Mouse (Mus musculus): ENCODE measurements around the gene Laptm5. TPM values are rescaled to one million over a fixed set of nuclear protein-coding genes. Genes with fewer than 3 reads are reported as not detected.

Laptm5 gene
- total and polyA plus RNA-seq, 3 experiments = 30.8 to 79.8 (median 36.8) TPM

DNA sequence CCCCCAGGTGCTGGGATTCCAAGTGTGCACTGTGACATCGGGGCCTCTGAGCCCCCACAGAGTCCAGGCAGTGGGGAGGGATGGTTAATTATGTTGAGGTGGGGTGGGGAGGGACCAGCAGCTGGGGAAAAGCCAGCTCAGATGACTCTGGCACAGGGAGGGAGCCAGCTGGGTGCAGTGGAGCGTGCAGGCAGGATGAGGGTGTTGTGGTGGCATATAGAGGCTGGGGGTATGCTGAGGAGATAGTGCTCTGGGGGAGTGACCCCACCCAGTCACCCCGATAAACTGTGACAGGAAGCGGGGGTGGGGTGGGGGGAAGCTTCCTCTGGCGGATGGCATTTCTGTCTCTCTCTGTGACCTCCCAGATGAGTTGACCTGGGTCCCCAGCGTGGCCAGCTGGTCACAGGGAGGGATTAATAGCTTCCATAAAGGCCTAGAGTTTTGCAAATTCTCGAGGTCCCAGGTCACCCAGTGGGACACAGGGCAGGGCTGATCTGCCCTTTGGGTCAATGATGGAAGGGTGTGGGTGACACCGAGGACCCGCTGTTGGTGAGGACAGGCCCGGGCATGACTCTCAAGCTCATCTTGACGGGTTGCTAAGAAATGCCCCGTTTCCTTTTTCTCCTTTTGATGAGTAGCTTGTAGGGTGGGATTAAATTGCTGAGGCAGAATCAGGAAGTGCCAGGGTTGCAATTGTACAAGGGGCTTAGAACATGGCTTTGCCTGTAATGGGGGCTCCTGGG is 8.2 kb downstream of the Laptm5 start:
- DNase-seq = no peak

DNA sequence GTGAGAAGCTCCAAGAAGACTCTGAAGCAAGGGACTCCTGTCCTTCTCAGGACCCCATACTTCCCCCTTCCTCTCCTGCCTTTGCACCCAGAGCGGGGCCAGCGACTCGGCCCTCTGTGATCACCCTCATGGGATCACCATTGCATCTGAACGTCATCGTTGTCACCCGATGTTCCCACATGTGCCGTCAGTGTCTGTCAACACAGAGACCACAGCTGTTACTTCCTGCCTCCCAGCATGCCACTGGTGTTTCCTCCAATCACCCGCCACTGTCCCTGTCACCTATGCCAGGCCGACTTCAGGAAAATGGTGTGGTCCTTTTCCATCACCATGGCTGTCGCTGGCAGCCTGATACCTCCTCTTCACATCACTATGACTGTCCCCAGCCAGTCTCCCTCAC is 9.1 kb downstream of the Laptm5 start:
- DNase-seq = no peak

DNA sequence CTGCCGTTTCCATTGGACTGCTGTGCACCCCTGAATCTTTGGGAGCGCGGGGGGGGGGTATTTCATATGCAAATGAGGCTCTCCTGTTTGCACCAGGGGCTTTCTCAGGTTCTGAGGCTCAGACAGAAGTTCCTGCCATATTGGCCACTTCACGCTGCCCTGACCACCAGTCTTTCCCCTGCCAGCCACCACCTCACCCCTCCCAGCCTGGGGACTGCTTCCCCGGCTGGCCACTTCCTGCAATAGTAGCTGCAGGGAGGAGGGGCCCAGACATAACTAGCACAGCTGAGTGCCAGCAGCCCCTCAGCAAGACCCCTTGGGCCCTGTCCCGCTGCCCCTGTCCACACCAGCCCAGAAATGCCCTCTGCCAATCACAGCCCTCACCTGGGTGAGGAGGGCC is 13.3 kb downstream of the Laptm5 start:
- no peak for DNase-seq

DNA sequence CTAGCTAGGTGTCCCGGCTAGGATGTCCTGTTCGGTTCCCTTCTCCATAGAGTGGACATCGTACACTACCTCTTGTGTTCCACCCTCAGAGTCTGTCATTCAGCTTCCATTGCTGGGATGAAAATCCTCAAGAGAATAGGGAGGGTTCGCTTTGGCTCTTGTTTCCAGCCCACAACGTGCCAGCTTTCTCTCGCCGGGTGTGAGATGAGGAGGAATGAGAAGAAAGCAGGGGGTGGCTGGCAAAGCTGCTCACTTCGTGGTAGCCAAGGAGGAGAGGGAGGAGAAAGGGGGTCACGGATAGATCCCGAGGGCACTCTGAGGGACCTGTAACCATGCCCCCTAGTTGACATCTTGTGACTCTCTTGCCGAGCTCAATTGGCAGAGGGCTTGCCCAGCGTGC is 14.9 kb downstream of the Laptm5 start:
- no peak for DNase-seq

DNA sequence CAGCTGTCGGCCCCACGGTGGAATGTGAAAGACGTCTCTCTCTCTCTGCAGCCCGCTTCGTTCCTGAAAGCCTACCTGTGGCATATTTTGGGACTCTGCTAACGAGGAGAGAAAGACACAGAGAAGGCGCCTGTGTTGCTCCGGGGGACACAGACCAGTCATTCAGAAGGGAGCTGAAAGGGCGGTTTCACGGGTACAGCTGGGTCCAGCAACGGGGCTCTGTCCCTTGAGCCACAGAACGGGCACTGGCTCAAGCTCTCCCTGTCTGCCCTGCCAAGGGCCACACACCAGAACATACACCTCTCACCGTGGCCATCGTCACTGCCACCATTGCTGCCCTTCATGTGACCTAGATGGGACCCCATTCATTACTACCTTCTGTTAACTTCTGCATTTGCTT is 29.7 kb downstream of the Laptm5 start:
- DNase-seq = no peak

DNA sequence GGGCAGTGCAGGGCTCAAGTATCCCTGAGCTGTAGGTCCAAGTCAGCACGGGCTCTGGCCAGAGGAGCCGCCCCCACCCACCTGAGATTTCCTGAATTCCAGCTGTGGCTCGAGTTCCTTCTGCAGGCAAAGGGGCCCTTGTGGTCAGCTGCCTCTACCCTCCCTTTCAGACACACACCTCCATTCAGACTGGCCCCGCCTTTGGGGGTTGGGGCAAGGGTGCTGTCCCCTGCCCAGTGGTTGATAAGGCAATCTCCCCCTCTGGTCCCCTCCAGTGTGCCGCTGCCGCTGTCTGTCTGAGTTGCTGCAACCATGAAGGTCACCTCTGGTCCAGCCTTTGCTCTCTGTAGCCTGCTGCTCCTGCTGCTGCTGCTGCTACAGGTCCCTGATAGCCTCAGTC is 31.2 kb downstream of the Laptm5 start, which contains the start of gene Matn1:
Gene Matn1 (plus strand): TSS at position 274 of the 400 bp plus-strand sequence.
- no peak for DNase-seq

DNA sequence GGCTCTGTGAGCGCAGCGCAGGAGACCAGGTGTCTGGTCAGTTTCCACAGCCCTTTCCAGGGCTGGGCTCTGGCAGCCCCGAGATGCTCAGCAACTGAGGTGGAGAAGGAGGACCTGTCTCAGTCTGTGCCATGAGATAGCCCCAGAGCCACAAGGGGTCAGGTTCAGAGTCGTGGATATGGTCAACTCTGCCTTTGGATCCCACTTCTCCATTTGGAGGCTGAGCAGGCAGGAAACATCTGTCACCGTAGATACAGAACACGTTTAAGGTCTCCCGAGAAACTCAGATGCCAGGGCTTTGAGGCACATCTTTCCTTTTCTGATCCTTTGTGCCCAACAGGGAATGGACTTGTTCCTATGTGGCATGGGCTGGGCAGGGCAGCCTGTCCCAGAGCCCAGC is 31.9 kb downstream of the Laptm5 start:
- no peak for DNase-seq

DNA sequence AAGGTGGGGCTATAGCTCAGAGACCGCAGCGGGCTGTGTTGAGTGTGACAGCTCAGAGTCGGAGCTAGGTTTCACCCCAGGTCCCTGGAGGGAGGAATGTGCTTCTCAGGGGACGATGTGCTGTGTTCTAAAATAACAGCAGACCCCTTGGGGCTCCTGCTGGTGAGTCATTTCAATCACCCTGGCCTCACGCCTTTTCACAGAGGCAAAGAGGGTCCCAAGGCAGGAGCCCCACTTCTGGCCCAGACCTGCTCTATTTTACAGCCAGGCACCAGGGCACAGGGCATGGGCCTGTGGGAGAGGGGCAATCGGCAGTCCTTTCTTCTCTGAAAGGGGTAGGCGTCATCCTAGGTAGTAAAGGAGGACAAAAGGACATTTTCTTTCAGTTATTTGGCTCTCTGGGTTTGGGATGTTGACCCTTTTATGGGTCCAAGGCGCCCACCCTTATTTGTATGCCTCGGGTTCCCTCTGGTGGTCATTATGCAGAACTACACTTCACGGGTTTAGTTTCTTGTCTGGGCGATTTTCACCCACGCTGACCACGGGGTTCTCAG is 34.2 kb downstream of the Laptm5 start:
- DNase-seq = peak; percentile 5

DNA sequence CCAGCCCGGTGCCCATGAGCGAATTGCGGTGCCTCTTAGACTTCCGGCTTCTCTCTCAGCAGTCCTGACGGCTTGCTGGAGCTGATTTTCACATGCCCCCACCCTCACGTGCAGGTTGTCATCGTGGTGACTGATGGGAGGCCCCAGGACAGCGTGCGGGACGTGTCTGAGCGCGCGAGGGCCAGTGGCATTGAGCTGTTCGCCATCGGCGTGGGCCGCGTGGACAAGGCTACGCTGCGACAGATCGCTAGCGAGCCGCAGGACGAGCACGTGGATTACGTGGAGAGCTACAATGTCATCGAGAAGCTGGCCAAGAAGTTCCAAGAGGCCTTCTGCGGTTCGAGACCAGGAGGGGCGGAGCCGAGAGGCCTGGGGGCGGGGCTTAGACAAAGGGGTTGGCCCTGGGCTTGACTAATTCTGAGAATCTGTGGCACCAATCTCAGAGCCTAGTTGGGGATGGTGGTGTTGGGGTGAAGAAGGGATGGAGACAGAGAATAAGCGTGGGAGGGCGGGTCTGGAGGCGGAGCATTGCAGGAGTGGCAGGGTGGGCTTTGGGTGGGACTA is 37.0 kb downstream of the Laptm5 start:
- no peak for DNase-seq

DNA sequence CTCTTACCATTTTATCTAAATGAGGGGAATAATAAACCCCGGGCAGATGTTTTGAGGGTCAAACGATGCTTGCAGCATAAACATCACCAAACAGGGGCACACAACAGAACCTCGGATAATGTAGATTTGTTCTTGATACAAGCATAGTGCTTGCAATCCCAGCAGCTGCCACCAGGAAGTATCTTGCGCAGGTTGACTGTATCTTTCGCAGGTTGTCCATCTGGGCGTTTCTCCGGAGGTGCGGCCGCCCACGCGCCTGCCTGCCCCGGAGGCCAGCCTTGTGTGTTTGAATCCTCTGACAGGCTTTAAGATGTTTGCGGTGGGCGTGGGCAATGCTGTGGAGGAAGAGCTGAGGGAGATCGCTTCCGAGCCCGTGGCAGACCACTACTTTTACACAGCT is 39.6 kb downstream of the Laptm5 start:
- no peak for DNase-seq

DNA sequence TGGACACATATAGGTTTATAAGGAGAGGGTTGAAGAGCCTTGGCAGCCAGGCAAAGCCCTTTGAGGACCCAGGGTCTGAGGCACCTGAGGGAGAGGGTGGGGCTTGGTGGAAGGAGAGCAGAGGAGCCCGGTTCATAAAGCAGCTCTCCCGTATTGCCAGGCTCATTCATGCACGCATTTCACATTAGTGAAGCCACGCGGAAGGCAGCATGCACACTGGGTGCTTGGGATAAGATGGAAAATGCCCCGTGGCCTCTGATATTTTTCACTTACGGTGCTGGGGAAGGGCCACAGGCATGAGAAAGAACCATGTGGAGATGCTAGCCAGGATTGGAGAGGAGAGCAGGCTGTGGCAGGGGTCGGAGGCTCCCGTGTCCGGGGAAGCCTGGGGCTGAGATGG is 44.2 kb downstream of the Laptm5 start:
- DNase-seq = no peak

DNA sequence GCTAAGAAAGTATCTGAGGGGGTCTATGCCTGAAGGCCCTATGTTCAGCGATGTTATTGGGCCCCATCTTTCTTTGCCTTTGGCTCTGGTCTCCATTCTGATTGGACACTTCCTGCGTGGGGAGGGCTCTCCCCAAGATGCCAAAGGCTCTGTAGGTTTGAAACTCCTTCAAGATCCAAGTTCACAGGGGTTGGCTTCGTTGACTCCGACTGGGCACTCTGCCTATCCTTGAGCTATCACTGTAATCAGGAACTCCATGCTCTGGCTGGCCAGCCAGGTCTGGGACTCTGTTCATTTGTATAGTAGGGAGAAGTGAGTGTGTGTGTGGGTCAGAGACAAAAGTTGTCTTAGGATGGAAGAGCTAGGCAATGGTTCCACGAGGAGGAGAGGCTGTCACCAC is 45.9 kb downstream of the Laptm5 start:
- no peak for DNase-seq

DNA sequence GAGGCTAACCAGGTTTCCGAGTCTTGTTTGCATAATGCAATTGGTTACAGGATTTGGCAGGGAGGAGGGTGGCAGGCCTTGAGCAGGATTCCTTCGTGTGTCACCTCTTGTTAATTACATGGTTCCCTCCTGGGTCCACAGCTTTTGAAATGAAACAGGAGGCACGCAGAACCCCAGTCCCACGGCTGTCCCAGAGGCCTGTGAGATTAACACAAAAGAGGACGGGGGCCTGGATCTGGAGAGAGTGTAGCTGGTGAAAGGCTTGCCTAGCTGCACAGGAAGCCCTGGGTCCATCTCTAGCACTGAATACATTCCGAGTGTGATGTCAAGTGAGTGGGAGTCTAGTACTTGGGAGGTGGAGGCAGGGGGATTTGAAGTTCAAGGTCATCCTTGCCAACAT is 46.8 kb downstream of the Laptm5 start:
- DNase-seq = no peak

DNA sequence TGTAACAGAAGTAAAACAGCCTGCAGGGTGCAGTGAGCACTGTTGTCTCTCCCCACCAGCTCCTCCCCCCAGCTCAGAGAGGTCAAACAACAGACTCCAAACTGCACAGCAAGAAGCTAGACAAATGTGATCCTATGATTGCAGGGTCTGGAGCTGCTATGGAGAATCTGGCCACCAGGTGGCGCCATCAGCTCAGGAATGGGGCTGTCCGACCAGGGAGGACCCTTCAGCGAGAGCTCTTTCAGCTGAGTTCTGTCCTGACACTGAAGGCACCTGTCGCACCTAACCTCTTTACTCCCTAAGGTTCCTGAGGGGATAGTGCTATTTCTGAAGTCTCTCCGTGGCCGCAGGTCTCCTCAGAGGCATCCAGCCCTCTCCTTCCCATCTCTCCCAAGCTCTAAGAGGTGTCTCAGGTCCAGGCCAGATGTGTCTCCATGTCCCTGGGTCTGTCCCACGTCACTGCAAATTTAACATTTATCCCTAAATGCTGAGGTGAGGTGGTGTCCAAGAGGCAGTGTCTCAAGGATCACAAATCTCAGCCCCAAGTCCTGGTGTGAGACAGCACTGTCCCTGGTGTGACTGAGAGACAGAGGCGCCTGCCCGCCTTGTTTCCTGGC is 47.3 kb downstream of the Laptm5 start:
- peak; percentile 81 for DNase-seq

DNA sequence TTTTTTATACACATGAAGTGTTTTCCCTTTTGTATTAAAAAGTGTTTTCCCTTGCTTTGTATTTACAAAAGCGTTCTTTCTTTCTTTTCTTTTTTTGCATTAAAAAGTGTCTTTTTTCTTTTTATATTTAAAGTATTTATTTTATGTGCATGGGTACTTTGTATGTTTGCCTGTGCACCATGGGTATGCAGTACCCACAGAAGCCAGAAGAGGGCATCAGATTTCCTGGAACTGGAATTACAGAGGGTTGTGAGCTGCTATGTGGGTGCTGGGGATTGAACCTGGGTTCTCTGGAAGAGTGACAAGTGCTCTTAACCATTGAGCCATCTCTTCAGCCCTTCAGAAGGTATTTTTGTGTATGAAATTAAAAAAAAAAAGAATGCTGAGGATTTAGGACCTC is 58.4 kb downstream of the Laptm5 start:
- no peak for DNase-seq

DNA sequence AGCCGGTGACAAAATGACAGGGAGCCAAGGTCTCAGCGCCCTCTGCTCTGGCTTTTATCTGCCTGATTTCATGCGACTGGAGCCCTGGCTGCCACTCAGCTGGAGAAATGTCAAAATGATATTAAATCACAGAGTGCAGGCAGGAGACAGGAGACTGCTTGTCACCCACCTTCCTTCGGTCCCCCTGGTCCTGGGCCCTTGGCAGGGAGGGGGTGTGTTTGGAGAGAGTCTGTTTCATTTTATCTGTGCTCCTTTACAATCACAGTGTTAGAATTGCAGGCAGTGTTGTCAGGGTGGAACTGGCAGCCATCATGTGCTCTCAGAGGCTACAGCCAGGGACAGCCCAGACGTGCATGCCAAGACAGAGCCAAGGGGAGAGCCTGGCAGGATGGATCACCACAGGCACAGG is 59.5 kb downstream of the Laptm5 start:
- peak; percentile 60 for DNase-seq

DNA sequence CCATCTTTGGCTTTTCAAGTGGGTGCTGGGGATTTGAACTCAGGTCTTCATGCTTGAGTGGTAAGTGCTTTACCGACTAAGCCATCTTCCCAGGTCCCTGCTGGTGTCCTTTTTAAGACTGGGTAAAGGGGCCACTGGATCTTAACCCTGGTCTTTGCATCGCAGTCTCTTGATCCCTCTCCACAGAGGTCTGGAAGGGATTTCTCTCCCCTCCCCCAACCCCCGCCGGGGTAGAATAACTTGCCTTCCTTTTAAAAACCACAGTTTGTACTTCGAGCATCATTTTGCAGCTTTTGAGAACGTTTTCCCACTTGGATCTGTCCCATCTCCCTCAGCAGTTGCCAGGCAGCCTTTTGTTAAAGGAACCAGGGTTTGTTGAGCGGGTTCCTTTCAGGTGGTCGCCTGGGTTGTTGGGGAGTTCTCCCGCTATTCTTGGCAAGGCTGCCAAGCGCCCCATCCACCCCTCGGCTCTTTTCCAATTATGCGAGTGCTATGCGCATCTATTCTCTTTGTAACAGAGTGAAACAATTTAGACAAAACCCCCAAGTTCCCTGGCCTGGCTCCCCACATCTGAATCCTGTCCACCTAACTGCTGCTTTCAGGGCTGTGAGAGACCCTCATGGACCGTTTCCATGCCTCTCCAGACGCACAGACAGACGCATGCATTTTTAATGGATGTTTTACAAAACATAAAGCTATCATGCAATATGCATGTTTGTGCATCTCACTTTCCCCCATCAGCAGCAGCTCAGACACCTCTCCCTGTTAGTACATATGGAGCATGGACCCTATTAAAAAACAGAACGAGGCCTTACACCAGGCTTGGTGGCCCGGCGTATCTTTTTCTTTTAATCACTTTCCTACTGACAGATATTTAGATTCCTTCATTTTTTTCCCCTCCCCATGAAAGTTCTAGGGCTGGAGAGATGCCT is 60.7 kb downstream of the Laptm5 start:
- DNase-seq = no peak

DNA sequence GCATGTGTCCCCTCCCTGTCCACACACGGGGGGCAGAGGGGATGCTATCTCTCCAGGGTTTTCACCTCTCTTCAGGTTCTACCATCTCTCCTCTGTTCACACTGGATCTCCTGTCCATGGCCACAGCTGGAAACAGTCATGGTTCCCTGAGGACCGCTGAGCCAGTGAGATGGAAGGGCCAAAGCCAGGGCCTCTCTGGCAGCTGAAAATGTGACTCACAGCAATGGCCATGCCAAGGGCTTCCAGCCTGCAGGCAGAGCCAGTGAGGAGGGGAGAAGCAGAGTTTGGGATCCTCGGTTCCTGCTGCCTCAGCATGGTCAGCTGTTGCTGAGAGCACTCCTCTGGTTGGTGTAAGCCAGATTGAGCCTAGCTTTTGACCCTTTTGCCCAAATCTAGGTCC is 66.1 kb downstream of the Laptm5 start:
- no peak for DNase-seq

DNA sequence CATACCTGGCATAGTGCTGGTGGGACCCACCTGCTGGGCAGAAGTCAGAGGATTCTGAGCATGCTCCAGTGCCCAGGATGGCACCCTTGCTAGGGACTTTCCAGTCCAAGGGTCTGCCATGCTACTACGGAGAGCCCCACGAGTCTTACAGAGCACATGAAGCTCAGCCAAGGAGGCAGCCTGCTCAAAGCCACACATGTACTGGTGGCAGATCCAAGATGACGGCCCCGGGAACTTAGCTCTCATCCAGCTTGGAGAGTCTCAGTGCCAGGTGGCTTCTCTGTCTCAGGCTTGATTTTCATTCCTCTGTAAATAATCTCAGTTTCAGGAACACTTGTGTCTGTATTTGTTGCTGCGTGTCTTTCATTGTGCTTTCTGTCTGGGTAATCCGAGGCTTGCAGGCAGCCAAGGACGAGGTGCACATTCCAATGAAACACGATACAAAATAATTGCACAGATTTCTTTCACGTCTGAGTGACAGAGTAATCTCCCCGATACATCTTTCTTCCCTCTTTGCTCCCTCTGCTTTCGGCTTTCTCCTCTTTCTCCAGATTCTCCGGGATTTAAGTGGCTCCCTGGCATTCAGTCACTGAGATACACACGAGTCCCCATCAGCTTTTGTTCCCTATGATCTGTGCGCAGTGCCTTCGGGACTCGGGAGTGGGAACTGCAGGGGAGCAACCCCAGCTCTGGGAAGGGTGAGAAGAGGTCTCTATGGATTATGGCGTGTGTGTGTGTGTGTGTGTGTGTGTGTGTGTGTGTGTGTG is 71.7 kb downstream of the Laptm5 start:
- no peak for DNase-seq
